Comparison of ENCODE assay signal across 12 mouse cellular contexts in the genomic region with DNA sequence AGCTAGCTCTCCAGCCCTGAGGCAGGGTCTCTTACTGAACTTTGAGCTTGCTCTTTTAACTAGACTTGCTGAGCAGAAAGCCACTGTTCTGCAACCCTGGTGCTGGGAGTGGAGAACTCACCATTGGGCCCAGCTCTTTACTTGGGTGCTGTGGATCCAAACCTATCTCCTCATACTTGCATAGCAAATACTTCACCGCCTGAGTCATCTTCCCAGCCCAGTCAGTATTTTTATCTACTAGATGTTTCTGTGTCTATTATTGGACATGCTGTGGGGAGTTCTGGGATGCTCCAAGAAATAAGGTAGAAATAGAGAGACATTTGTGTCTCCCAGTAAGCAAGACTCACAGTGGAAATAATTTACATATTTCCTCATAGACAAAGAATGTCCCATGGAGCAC. TPM values are rescaled to one million over a fixed set of nuclear protein-coding genes. Genes with fewer than 3 reads are reported as not detected.
"Had no signal": no experiment of that assay in that cellular context is flagged by ENCODE, and none has a peak within 500 bp of the region (broad histone marks: within the 10 kb centered on the region; RNA-seq: fewer than 3 reads in every experiment).

No protein-coding gene starts in this region.

- H3K36me3 ChIP-seq: kidney, embryonic 15.5 days; limb, embryonic 12.5 days; lung, embryonic 15.5 days; midbrain, embryonic 13.5 days had no signal

- DNase-seq: kidney, adult 11 months; kidney, postnatal 14 days had no signal

- H3K4me2 ChIP-seq: kidney, embryonic 15.5 days; limb, embryonic 12.5 days; lung, embryonic 15.5 days; midbrain, embryonic 13.5 days had no signal

- H3K9me3 ChIP-seq: kidney, embryonic 15.5 days; limb, embryonic 12.5 days; lung, embryonic 15.5 days; midbrain, embryonic 13.5 days had no signal

- H3K4me3 ChIP-seq: kidney, embryonic 15.5 days; left cerebral cortex, adult 2 months; limb, embryonic 12.5 days; lung, embryonic 15.5 days; midbrain, embryonic 13.5 days had no signal

- H3K4me1 ChIP-seq: limb, embryonic 12.5 days; lung, embryonic 15.5 days; midbrain, embryonic 13.5 days had no signal

- H3K9ac ChIP-seq: kidney, embryonic 15.5 days; limb, embryonic 12.5 days; lung, embryonic 15.5 days; midbrain, embryonic 13.5 days had no signal

- H3K27me3 ChIP-seq: kidney, embryonic 15.5 days; limb, embryonic 12.5 days; lung, embryonic 15.5 days; midbrain, embryonic 13.5 days had no signal

- H3K27ac ChIP-seq: kidney, embryonic 15.5 days; left cerebral cortex, adult 2 months; limb, embryonic 12.5 days; lung, embryonic 15.5 days; midbrain, embryonic 13.5 days; stomach, postnatal 0 days had no signal

- ATAC-seq: midbrain, embryonic 13.5 days had no signal

RNA-seq across cellular contexts. Expression of a gene that starts 33.0 kb away (rescaled TPM):
- polyA plus RNA-seq: intestine, embryonic 14.5 days; kidney, embryonic 15.5 days; limb, embryonic 12.5 days; liver, adult 2 months; lung, embryonic 15.5 days; midbrain, embryonic 13.5 days; midbrain, postnatal 0 days; neural tube, embryonic 14.5 days; stomach, postnatal 0 days had no signal

RNA-seq across cellular contexts. Expression of a gene that starts 35.8 kb away (rescaled TPM):
- polyA plus RNA-seq: liver, adult 2 months; midbrain, postnatal 0 days; neural tube, embryonic 14.5 days had no signal
